Mouse (Mus musculus) ES-Bruce4 (cell line): Measurements from ENCODE around the gene Bola1. TPM values are rescaled to one million over a fixed set of nuclear protein-coding genes. Genes with fewer than 3 reads are reported as not detected.
A peak's percentile ranks its signal among the peaks of the same experiment; 100 is the strongest.

Source experiments
- H3K27ac ChIP-seq: 2 replicates; pipeline ENCODE4 v1.5.1; 2012; ENCODE audit warnings: low read length, inconsistent platforms; ENCODE audit not compliant: insufficient read depth
- H3K27me3 ChIP-seq: 2 replicates; pipeline ENCODE4 v1.6.1; 2012; ENCODE audit warnings: mild to moderate bottlenecking, low read length, inconsistent platforms; ENCODE audit not compliant: control insufficient read depth, poor library complexity, insufficient read depth, severe bottlenecking
- H3K36me3 ChIP-seq: 2 replicates; pipeline ENCODE4 v1.6.1; 2012; ENCODE audit warnings: inconsistent platforms, mild to moderate bottlenecking, low read length, moderate library complexity; ENCODE audit not compliant: control insufficient read depth, poor library complexity, insufficient read depth, severe bottlenecking
- H3K4me1 ChIP-seq: one replicate; pipeline ENCODE4 v1.8.1; 2011; ENCODE audit warnings: low read length; ENCODE audit not compliant: control insufficient read depth, insufficient read depth
- H3K4me3 ChIP-seq: 2 replicates; pipeline ENCODE4 v1.5.1; 2011; ENCODE audit warnings: low read depth, mild to moderate bottlenecking, low read length
- H3K9ac ChIP-seq: 2 replicates; pipeline ENCODE4 v1.6.1; 2012; ENCODE audit warnings: low read depth, mild to moderate bottlenecking, inconsistent platforms; ENCODE audit not compliant: poor library complexity, severe bottlenecking
- H3K9me3 ChIP-seq: replicated peaks from 2 replicates; pipeline ENCODE4 v1.6.1; 2012; ENCODE audit warnings: mild to moderate bottlenecking, low read length, inconsistent platforms; ENCODE audit not compliant: control insufficient read depth, poor library complexity, insufficient read depth, severe bottlenecking
- CTCF ChIP-seq: IDR thresholded peaks from one replicate; pipeline ENCODE4 v1.8.1; 2011; ENCODE audit warnings: low read depth, low read length
- EP300 ChIP-seq: IDR thresholded peaks from 2 replicates; pipeline ENCODE4 v1.6.1; 2011; ENCODE audit warnings: low read depth, low read length; ENCODE audit not compliant: insufficient read depth
- POLR2A ChIP-seq: IDR thresholded peaks from one replicate; pipeline ENCODE4 v1.8.1; 2011; ENCODE audit warnings: low read length; ENCODE audit not compliant: insufficient read depth
- polyA plus RNA-seq: library from polyadenylated mRNA; stranded (reverse); fragments of >200 nt; gene quantifications from 2 replicates; pipeline ENCODE4 v1.2.4, GENCODE M21; 2011; ENCODE audit warnings: low read depth; ENCODE audit not compliant: missing spikeins, insufficient read depth, insufficient read length

Gene Bola1
- polyA plus RNA-seq, 1 experiment: 18.1 TPM

GRCm38 (mm10) chr3:96160803-96161516, 58.5 kb downstream of the Bola1 start:
- peak overlapping the region; percentile 42 for H3K9ac ChIP-seq

DNA sequence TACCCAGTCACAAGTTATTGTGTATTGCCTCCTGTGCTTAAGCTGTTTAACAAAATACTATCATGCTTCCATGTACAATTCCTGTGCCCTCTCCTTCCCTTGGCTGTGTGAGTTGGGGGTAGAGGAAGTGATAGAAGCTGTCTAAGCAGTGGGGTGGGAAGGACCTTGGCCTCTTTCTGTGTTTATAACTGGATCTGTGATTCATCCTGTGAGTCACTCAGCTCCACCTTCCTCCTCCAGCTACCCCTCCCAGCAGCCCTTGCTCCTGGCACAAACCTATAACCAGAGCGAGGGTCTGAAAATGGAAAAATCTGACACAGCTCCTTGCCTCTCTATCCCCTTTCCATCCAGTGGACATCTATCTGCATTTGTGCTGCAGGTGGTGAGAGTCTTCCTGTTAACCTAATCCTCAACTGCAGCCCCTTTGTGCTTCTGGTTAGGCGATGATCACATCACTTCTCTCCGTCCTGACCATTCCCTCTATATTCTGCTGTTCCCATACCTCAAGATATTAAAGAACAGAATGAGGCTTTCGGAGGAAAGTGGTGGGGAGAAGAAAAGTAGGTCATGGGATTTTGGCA, 59.2 kb downstream of the Bola1 start:
- Histone ChIP-seq H3K9ac (no peak overlapping the region), H3K36me3 (no peaks in the 10 kb centered on the region), H3K4me3 (no peak overlapping the region), H3K4me1 (peaks cover 5% of the 10 kb centered on the region), H3K27me3 (no peaks in the 10 kb centered on the region), H3K27ac (peak overlapping the region; percentile 86), H3K9me3 (no peaks in the 10 kb centered on the region)
- TF ChIP-seq EP300 (no peak), CTCF (no peak), POLR2A (no peak)

More at GRCm38 (mm10) chr3:96160803-96161516, 58.5 kb downstream of the Bola1 start:
- Histone ChIP-seq H3K9me3 (no peaks in the 10 kb centered on the region), H3K4me1 (peaks cover 5% of the 10 kb centered on the region), H3K27me3 (no peaks in the 10 kb centered on the region), H3K36me3 (no peaks in the 10 kb centered on the region), H3K4me3 (peak overlapping the region; percentile 64), H3K27ac (peak overlapping the region; percentile 86)
- TF ChIP-seq POLR2A: no peak
- TF ChIP-seq EP300: peak; percentile 12; the same call in 1 of the 2 replicates

DNA sequence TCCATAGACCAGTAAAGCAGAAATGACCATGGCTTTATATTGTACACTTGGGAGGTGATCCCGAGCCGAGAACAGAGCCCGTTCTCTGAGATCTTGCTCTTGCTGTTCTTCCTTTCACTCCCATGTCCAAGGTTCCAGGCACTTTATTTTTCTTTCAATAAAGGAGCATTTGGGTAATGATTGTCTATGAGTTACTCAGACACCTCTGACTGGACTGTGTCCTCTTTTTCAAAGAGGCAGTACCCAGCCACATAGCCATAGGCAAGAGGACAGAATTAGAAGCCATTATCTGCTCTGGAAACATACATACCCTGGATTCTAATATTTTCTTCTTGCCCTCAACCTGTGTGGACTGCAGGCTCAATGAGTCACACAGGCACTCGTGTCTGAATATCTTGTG, 59.7 kb downstream of the Bola1 start:
- Histone ChIP-seq H3K9me3 (no peaks in the 10 kb centered on the region), H3K27me3 (no peaks in the 10 kb centered on the region), H3K4me3 (no peak overlapping the region), H3K27ac (no peak overlapping the region), H3K36me3 (no peaks in the 10 kb centered on the region), H3K4me1 (peaks cover 5% of the 10 kb centered on the region), H3K9ac (no peak overlapping the region)
- no peak for TF ChIP-seq CTCF
- no peak for TF ChIP-seq POLR2A
- no peak for TF ChIP-seq EP300

DNA sequence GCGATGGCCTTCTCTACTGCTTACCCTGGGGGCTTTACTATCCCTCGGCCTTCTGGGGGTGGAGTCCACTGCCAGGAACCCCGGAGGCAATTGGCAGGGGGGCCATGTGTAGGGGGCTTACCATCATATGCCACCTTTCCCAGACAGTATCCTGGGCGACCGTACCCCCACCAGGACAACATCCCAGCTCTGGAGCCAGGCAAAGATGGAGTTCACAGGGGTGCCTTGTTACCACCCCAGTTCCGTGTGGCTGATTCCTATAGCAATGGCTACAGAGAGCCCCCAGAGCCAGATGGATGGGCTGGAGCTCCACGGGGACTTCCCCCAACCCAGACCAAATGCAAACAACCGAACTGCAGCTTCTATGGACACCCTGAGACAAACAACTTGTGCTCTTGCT, 64.0 kb downstream of the Bola1 start:
- H3K27me3 ChIP-seq: no peaks in the 10 kb centered on the region
- no peak overlapping the region for H3K9ac ChIP-seq
- peaks cover 9% of the 10 kb centered on the region for H3K36me3 ChIP-seq
- peaks cover 2% of the 10 kb centered on the region for H3K4me1 ChIP-seq
- H3K27ac ChIP-seq: no peak overlapping the region
- no peak overlapping the region for H3K4me3 ChIP-seq
- H3K9me3 ChIP-seq: no peaks in the 10 kb centered on the region
- TF ChIP-seq EP300 (no peak), POLR2A (no peak)

DNA sequence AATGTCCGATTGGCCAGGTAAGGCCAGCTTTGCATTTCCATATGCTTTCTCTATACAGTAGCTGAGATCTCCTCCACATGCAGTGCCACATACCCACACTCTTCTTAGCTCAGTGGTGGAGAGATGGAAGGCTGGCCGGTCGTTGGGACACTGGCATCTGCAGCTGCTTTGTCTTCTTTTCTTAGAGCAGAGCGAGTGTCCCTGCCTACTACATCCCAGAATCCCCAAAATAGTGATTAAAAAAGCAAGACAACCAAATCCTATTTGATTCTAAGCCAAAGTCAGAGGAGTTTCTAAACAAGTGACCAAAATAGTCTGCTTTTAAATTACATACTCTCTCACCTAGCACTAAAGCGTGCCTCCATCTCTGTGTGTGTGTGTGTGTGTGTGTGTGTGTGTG, 66.9 kb downstream of the Bola1 start:
- Histone ChIP-seq H3K9me3 (no peaks in the 10 kb centered on the region), H3K36me3 (peaks cover 9% of the 10 kb centered on the region), H3K9ac (no peak overlapping the region), H3K27ac (no peak overlapping the region), H3K4me3 (no peak overlapping the region), H3K4me1 (no peaks in the 10 kb centered on the region), H3K27me3 (no peaks in the 10 kb centered on the region)
- TF ChIP-seq EP300: no peak
- no peak for TF ChIP-seq POLR2A
- no peak for TF ChIP-seq CTCF

GRCm38 (mm10) chr3:96151836-96152235, 67.7 kb downstream of the Bola1 start:
- Histone ChIP-seq H3K27me3 (no peaks in the 10 kb centered on the region), H3K27ac (no peak overlapping the region), H3K4me1 (no peaks in the 10 kb centered on the region), H3K36me3 (peaks cover 9% of the 10 kb centered on the region), H3K9ac (no peak overlapping the region), H3K4me3 (no peak overlapping the region), H3K9me3 (no peaks in the 10 kb centered on the region)
- TF ChIP-seq EP300 (no peak), POLR2A (no peak), CTCF (no peak)
